Mouse (Mus musculus) T-helper 17 cell (primary cell): Measurements from ENCODE around the gene Tmem170.

Source experiments
- in situ Hi-C, 2 experiments: fragments of 300-600 bp; cut with MboI, MseI; formaldehyde crosslinking; loops; 1 replicate in 1 of 2; 2 replicates in 1 of 2; pipeline ENCODE4 v1.15.1; 2025; ENCODE audit warnings: high pct_unique_total_duplicates in 2 of 2

The Tmem170 gene

DNA sequence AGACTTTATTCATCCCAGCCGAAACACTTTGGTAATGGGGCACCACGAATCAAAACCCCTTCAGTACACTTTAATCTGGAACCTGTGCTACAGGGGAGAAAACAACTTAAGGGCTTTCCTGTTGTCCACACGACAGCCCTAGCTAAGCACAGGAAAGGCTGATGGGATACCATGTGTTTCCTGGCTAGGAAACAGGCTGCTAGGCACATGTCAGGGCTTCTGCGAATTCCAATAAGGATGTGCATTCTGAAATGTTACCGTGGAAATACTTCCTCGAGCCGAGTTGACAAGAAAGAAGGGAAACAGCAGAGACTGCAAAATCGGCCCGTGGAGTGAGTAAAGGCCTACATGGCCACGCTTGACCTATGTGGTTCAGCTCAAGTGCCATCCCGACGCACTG is 56.5 kb downstream of the Tmem170 start:
- in situ Hi-C loops = loop anchor here in 1 of 2 experiments (10.0 kb wide), 1 partner anchor 105 kb away; no protein-coding TSS in a partner anchor

GRCm38 (mm10) chr8:111818556-111818955 is 58.0 kb downstream of the Tmem170 start:
- in situ Hi-C loops = no loop called here

GRCm38 (mm10) chr8:111815078-111815477 is 61.5 kb downstream of the Tmem170 start:
- in situ Hi-C loops = no loop called here

DNA sequence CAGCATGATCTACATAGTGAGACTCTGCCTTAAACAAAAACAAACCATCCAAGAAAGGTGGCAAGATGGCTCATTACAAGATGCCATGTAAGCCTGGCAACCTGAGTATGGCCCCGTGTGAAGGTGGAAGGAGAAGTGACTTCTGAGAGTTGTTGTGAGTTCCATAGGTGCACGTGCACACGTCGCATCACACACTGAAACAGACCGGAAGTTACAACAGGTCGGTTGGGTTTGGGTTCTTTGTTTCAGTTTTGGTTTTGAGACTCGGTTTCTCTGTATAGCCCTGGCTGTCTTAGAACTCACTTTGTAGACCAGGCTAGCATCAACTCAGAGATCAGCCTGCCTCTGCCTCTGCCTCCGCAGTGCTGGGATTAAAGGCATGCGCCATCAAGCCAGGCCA is 62.7 kb downstream of the Tmem170 start:
- in situ Hi-C loops = loop anchor here in 1 of 2 experiments (5.0 kb wide), 1 partner anchor 57 kb away; no protein-coding TSS in a partner anchor
